Mouse (Mus musculus): ENCODE measurements around the gene Bag1. TPM values are rescaled to one million over a fixed set of nuclear protein-coding genes. Genes with fewer than 3 reads are reported as not detected.

Bag1 gene
- total and polyA plus RNA-seq, 3 experiments: 194 to 235 TPM; not detected in 1

DNA sequence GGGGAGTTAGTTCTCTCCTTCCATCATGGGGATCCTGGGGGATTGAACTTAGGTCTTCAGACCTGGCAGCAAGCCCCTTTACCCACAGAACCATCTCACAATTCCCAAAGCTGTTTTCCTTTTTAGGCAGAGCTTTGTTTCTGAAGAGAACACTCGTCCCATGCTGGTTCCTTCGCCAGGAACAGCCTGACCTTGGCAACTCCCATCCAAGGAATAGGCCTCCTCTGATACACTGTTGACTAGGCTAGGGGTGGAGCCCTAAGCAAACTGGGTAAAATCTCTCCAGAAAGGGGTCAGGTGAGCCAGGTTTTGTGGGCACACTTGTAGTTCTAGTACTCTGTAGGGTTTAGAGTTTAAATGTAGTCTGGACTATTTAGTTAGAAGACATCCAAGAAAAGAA is 48.8 kb downstream of the Bag1 start:
- no peak overlapping the region for H3K27ac ChIP-seq (ENCODE audit: control insufficient read depth, low read depth, low read length)
- H3K4me1 ChIP-seq (ENCODE audit: control insufficient read depth in 1 of 2, insufficient read depth in 2 of 2, low read length in 2 of 2): no peaks in the 10 kb centered on the region; a peak in 1 of 4 replicates
- TF ChIP-seq MYC (IDR thresholded peaks at IDR 0.05; ENCODE audit: low read depth, low read length): no peak
- no peak for TF ChIP-seq CTCF (IDR thresholded peaks at IDR 0.05 in 2 of 3, conservative IDR thresholded peaks at IDR 0.05 in 1 of 3; ENCODE audit: control insufficient read depth in 1 of 3, insufficient read depth in 1 of 3, low read depth in 2 of 3, low read length in 3 of 3, poor library complexity in 1 of 3, severe bottlenecking in 1 of 3)
- TF ChIP-seq ZMIZ1 (IDR thresholded peaks at IDR 0.05; ENCODE audit: low read depth, low read length): no peak
- TF ChIP-seq TAL1 (IDR thresholded peaks at IDR 0.05; ENCODE audit: low read length): no peak
- no peak for TF ChIP-seq MAZ (IDR thresholded peaks at IDR 0.05; ENCODE audit: low read depth, low read length)
- TF ChIP-seq TCF12 (IDR thresholded peaks at IDR 0.05; ENCODE audit: low read depth, low read length): no peak
- TF ChIP-seq USF2 (IDR thresholded peaks at IDR 0.05; ENCODE audit: borderline replicate concordance in 1 of 2, insufficient read depth in 1 of 2, low read depth in 1 of 2, low read length in 2 of 2): no peak
- no peak for TF ChIP-seq SMC3 (IDR thresholded peaks at IDR 0.05; ENCODE audit: low read depth, low read length)
- TF ChIP-seq MAFK (IDR thresholded peaks at IDR 0.05; ENCODE audit: borderline replicate concordance, low read depth, low read length): no peak
- no peak for TF ChIP-seq POLR2AphosphoS2 (IDR thresholded peaks at IDR 0.05; ENCODE audit: low read length)
- no peak for TF ChIP-seq ZKSCAN1 (IDR thresholded peaks at IDR 0.05; ENCODE audit: low read depth, low read length)
- H3K27me3 ChIP-seq (ENCODE audit: control insufficient read depth in 1 of 2, insufficient read depth in 2 of 2, low read length in 2 of 2): no peaks in the 10 kb centered on the region
- H3K36me3 ChIP-seq (ENCODE audit: control insufficient read depth in 1 of 2, insufficient read depth in 2 of 2, low read length in 2 of 2): no peaks in the 10 kb centered on the region
- DNase-seq (ENCODE audit: low read depth, low spot score): no peak
- no peaks in the 10 kb centered on the region for H3K9me3 ChIP-seq (replicated peaks; ENCODE audit: insufficient read depth, low read length)
- no peaks in the 10 kb centered on the region for H3K79me2 ChIP-seq (ENCODE audit: control insufficient read depth, insufficient read depth, low read length, poor library complexity)
- H3K4me3 ChIP-seq (ENCODE audit: control insufficient read depth in 1 of 2, insufficient read depth in 1 of 2, low read depth in 2 of 2, low read length in 2 of 2): no peak overlapping the region
- H3K9ac ChIP-seq (ENCODE audit: control insufficient read depth, low read depth, low read length, poor library complexity, severe bottlenecking): no peak overlapping the region

DNA sequence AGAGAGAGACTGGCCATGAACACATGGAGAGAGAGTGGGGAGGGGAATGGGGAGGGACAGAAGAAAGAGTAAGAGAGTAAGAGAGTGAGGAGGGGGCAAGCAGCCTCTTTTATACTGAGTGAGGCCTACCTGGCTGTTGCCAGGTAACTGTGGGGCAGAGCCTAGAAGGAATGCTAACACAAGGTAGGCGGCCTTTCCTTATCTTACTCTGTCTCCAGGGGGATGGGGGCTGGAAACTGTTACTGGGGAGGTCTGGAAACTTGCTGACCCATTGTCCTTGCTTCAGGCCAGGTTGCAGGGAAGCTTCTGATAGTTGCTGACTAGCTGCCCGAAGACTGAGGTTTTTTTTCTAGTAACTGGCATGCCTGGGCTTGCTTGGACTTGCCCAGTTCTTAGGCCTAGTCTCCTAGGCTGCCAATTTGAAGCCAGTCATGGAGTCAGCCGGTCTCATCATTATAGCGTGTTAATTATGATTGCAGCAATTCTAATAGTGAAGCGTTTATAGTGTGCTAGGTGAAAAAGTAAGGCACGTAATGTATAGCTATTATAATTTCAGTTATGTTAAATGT is 49.5 kb downstream of the Bag1 start:
- Histone ChIP-seq H3K9me3 (replicated peaks; ENCODE audit: insufficient read depth, low read length) (no peaks in the 10 kb centered on the region), H3K27me3 (ENCODE audit: control insufficient read depth in 1 of 2, insufficient read depth in 2 of 2, low read length in 2 of 2) (no peaks in the 10 kb centered on the region), H3K4me1 (ENCODE audit: control insufficient read depth in 1 of 2, insufficient read depth in 2 of 2, low read length in 2 of 2) (no peaks in the 10 kb centered on the region; a peak in 1 of 4 replicates), H3K9ac (ENCODE audit: control insufficient read depth, low read depth, low read length, poor library complexity, severe bottlenecking) (no peak overlapping the region), H3K36me3 (ENCODE audit: control insufficient read depth in 1 of 2, insufficient read depth in 2 of 2, low read length in 2 of 2) (no peaks in the 10 kb centered on the region), H3K27ac (ENCODE audit: control insufficient read depth, low read depth, low read length) (no peak overlapping the region), H3K79me2 (ENCODE audit: control insufficient read depth, insufficient read depth, low read length, poor library complexity) (no peaks in the 10 kb centered on the region), H3K4me3 (ENCODE audit: control insufficient read depth in 1 of 2, insufficient read depth in 1 of 2, low read depth in 2 of 2, low read length in 2 of 2) (no peak overlapping the region)
- DNase-seq (ENCODE audit: low read depth, low spot score): no peak
- TF ChIP-seq BHLHE40 (IDR thresholded peaks at IDR 0.05; ENCODE audit: borderline replicate concordance, low read depth, low read length) (no peak), MAFK (IDR thresholded peaks at IDR 0.05; ENCODE audit: borderline replicate concordance, low read depth, low read length) (no peak), GATA1 (IDR thresholded peaks at IDR 0.05; ENCODE audit: low read depth, low read length) (no peak), USF1 (IDR thresholded peaks at IDR 0.05; ENCODE audit: low read depth, low read length) (no peak), TBP (IDR thresholded peaks at IDR 0.05; ENCODE audit: low read depth, low read length) (no peak), MAX (IDR thresholded peaks at IDR 0.05; ENCODE audit: low read length) (no peak), RCOR1 (IDR thresholded peaks at IDR 0.05; ENCODE audit: low read depth, low read length) (no peak), NELFE (IDR thresholded peaks at IDR 0.05; ENCODE audit: low read depth, low read length) (no peak), CTCF (IDR thresholded peaks at IDR 0.05 in 2 of 3, conservative IDR thresholded peaks at IDR 0.05 in 1 of 3; ENCODE audit: control insufficient read depth in 1 of 3, insufficient read depth in 1 of 3, low read depth in 2 of 3, low read length in 3 of 3, poor library complexity in 1 of 3, severe bottlenecking in 1 of 3) (no peak)

Measured in MEL (cell line).